Mouse (Mus musculus): ENCODE data around the gene Ube2f.

DNA sequence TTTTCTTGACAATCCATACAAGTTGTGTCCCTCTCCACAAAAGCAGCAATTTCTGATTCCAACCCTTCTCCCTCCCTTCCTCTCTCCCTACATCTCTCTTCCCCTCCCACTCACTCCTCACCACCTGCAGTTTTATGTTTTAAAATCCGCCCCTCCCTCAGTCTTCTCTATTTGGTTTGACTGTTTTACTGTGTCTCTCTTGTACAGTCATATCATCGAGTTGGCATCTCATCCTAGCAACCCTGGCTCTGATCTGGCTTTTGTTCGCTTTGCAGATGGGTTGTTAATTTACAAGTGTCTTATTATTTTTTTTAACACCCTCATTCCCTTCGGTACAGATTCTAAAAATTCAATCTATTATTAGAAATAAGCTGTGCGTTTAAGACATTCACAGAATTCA is 43.2 kb upstream of the Ube2f start:
- no peak for TF ChIP-seq CTCF (IDR thresholded peaks at IDR 0.05; ENCODE audit: extremely low read depth, insufficient read depth, insufficient read length, insufficient replicate concordance)
- no peak for TF ChIP-seq POLR2A (IDR thresholded peaks at IDR 0.05; ENCODE audit: low read depth, low read length)
